9 mouse cellular contexts compared by ENCODE assay signal in genomic region chr13:72624847-72625170, GRCm38 (mm10). TPM values are rescaled to one million over a fixed set of nuclear protein-coding genes. Genes with fewer than 3 reads are reported as not detected.
DNase-seq lines count a peak whose midpoint lies in the region; ATAC-seq and TF ChIP-seq lines count a peak whose summit lies in the region.
"Had no signal": no experiment of that assay in that cellular context is flagged by ENCODE, and none has a peak within 500 bp of the region (broad histone marks: within the 10 kb centered on the region; RNA-seq: fewer than 3 reads in every experiment).

No protein-coding gene starts in this region.

- H3K27me3 ChIP-seq in heart, embryonic 11.5 days (ENCODE audit: control insufficient read depth, insufficient read depth, low read length): peaks cover 81% of the 10 kb centered on the region
- H3K27me3 ChIP-seq in hindbrain, embryonic 12.5 days: peaks cover 51% of the 10 kb centered on the region
- H3K27me3 ChIP-seq in liver, embryonic 16.5 days (ENCODE audit: control insufficient read depth, insufficient read depth, low read depth, low read length): peaks cover 79% of the 10 kb centered on the region
- peaks cover 10% of the 10 kb centered on the region; the same call in 1 of the 2 replicates for H3K27me3 ChIP-seq in cerebellum, adult 2 months (ENCODE audit: control insufficient read depth, insufficient read depth, low read length)
- H3K27me3 ChIP-seq: CH12.LX had no signal

- TF ChIP-seq CTCF in cerebellum, adult 2 months (IDR thresholded peaks at IDR 0.05; ENCODE audit: borderline replicate concordance, insufficient read depth, low read depth, low read length): no peak

- peaks cover 3% of the 10 kb centered on the region for H3K4me1 ChIP-seq in heart, embryonic 11.5 days (ENCODE audit: control insufficient read depth, insufficient read depth, low read length)
- H3K4me1 ChIP-seq in hindbrain, embryonic 12.5 days: peaks cover 23% of the 10 kb centered on the region
- H3K4me1 ChIP-seq in liver, embryonic 16.5 days (ENCODE audit: control insufficient read depth, low read depth, low read length): no peaks in the 10 kb centered on the region; the same call in 1 of the 2 replicates
- H3K4me1 ChIP-seq in cerebellum, adult 2 months (ENCODE audit: control insufficient read depth, insufficient read depth, low read length): no peaks in the 10 kb centered on the region

- DNase-seq in heart, postnatal 25 days (ENCODE audit: low spot score): no peak
- peak; percentile 29 for DNase-seq in Muller cell, postnatal 12 days (ENCODE audit: inconsistent ontology term)
- DNase-seq in yolk sac, embryonic 10.5 days (ENCODE audit: low spot score): no peak
- DNase-seq in frontal cortex, postnatal 10 days (ENCODE audit: low spot score in 2 of 2): no peak
- no peak for DNase-seq in cerebellum, adult 2 months

- H3K4me3 ChIP-seq in heart, embryonic 11.5 days (ENCODE audit: low read depth, low read length): peak overlapping the region; percentile 37
- peak overlapping the region; percentile 75 for H3K4me3 ChIP-seq in hindbrain, embryonic 12.5 days
- H3K4me3 ChIP-seq in liver, embryonic 16.5 days (ENCODE audit: low read depth, low read length): peak overlapping the region; percentile 28
- no peak overlapping the region for H3K4me3 ChIP-seq in cerebellum, adult 2 months (replicated peaks; ENCODE audit: insufficient read depth, low read depth, low read length)

- intact Hi-C loops in heart, postnatal 25 days (cut with DNase I): loop anchor here (2.0 kb wide), 1 partner anchor 662 kb away; the partner anchor contains the start of gene Irx1

- 8% methylated on average over 6 of the region's 6 CpGs for WGBS in heart, embryonic 11.5 days (ENCODE audit: insufficient replicate concordance)
- WGBS in hindbrain, embryonic 12.5 days: 5% methylated on average over 6 of the region's 6 CpGs
- WGBS in liver, embryonic 16.5 days (ENCODE audit: insufficient replicate concordance): 3% methylated on average over 6 of the region's 6 CpGs
- 9% methylated on average over 6 of the region's 6 CpGs for WGBS in cerebellum, adult 2 months

- H3K9me3 ChIP-seq in heart, embryonic 11.5 days (replicated peaks; ENCODE audit: control insufficient read depth, low read length): no peaks in the 10 kb centered on the region
- no peaks in the 10 kb centered on the region for H3K9me3 ChIP-seq in hindbrain, embryonic 12.5 days (replicated peaks)
- no peaks in the 10 kb centered on the region for H3K9me3 ChIP-seq in liver, embryonic 16.5 days (replicated peaks; ENCODE audit: control insufficient read depth, low read length)

- no peak overlapping the region for H3K9ac ChIP-seq in heart, embryonic 11.5 days (ENCODE audit: low read depth, low read length)
- peak overlapping the region; percentile 55 for H3K9ac ChIP-seq in hindbrain, embryonic 12.5 days
- no peak overlapping the region for H3K9ac ChIP-seq in liver, embryonic 16.5 days (ENCODE audit: low read depth, low read length)

- H3K27ac ChIP-seq in heart, embryonic 11.5 days (ENCODE audit: low read depth, low read length): no peak overlapping the region
- no peak overlapping the region for H3K27ac ChIP-seq in hindbrain, embryonic 12.5 days
- H3K27ac ChIP-seq in liver, embryonic 16.5 days (ENCODE audit: low read length): no peak overlapping the region
- H3K27ac ChIP-seq in cerebellum, adult 2 months (ENCODE audit: insufficient read depth, low read length): no peak overlapping the region

- no peaks in the 10 kb centered on the region for H3K36me3 ChIP-seq in heart, embryonic 11.5 days (ENCODE audit: control insufficient read depth, insufficient read depth, low read length)
- no peaks in the 10 kb centered on the region for H3K36me3 ChIP-seq in hindbrain, embryonic 12.5 days
- no peaks in the 10 kb centered on the region for H3K36me3 ChIP-seq in liver, embryonic 16.5 days (ENCODE audit: control insufficient read depth, insufficient read depth)

- peak overlapping the region; percentile 64 for H3K4me2 ChIP-seq in heart, embryonic 11.5 days
- H3K4me2 ChIP-seq in hindbrain, embryonic 12.5 days (replicated peaks): peak overlapping the region; percentile 65
- H3K4me2 ChIP-seq in liver, embryonic 16.5 days (ENCODE audit: low read depth, low read length): peak overlapping the region; percentile 36

- no peak for TF ChIP-seq POLR2A in cerebellum, adult 2 months (IDR thresholded peaks at IDR 0.05; ENCODE audit: borderline replicate concordance, insufficient read depth, low read length)

- ATAC-seq in heart, embryonic 11.5 days (replicated peaks; ENCODE audit: insufficient number of reproducible peaks, low FRiP score, low TSS enrichment): no peak
- ATAC-seq in hindbrain, embryonic 12.5 days (ENCODE audit: low FRiP score): no peak
- no peak for ATAC-seq in liver, embryonic 16.5 days (ENCODE audit: low read depth)

RNA-seq across cellular contexts. Expression of gene Irx2, which starts 3.8 kb away (rescaled TPM):
- polyA plus RNA-seq in heart, embryonic 11.5 days (2014; fragmentation: Nextera tagmentation; extraction: Ambion mirVana): 11.0 and 13.3 TPM in 2 replicates
- total RNA-seq in heart, postnatal 25 days (2021): 1 to 10 TPM; 4.5 to 5.0 TPM
- polyA plus RNA-seq in hindbrain, embryonic 12.5 days (2016; fragmentation: Nextera tagmentation; extraction: Ambion mirVana): 62.7 and 67.2 TPM in 2 replicates
- not detected in 2 replicates for polyA plus RNA-seq in liver, embryonic 16.5 days (2015; fragmentation: Nextera tagmentation; extraction: Ambion mirVana)
- 14.9 and 17.5 TPM in 2 replicates for polyA plus RNA-seq in cerebellum, adult 2 months (2012; rRNA removed)
- total RNA-seq: CH12.LX had no signal

Comparison
In these comparisons a context has a peak if more than half of its experiments do, and no peak if none do; other contexts are left out.
1. RNA of gene Irx2, which starts 3.8 kb away (polyA plus RNA-seq): 62.7 to 67.2 TPM in hindbrain, embryonic 12.5 days, 14.9 to 17.5 TPM in cerebellum, adult 2 months and 11.0 to 13.3 TPM in heart, embryonic 11.5 days; not detected in liver, embryonic 16.5 days; every median in the first group is over 10 times any median in the second.
2. Peak in every context shown above with its lines, with median percentiles within 50 percentile points of each other: H3K4me2 ChIP-seq.